Mouse (Mus musculus) erythroblast, embryonic 14.5 days (primary cell): ENCODE data around the gene Farp1. TPM values are rescaled to one million over a fixed set of nuclear protein-coding genes. Genes with fewer than 3 reads are reported as not detected.

Source experiments
- H3K27me3 ChIP-seq: 2 replicates; pipeline ENCODE4 v1.6.1; 2012; ENCODE audit warnings: inconsistent platforms; ENCODE audit not compliant: control insufficient read depth
- H3K36me3 ChIP-seq: 2 replicates; pipeline ENCODE4 v1.6.1; 2012; ENCODE audit warnings: mild to moderate bottlenecking, inconsistent platforms; ENCODE audit not compliant: control insufficient read depth
- H3K4me1 ChIP-seq: 2 replicates; pipeline ENCODE4 v1.6.1; 2012; ENCODE audit warnings: inconsistent platforms; ENCODE audit not compliant: control insufficient read depth
- H3K4me3 ChIP-seq: replicated peaks from 2 replicates; pipeline ENCODE3; 2012; ENCODE audit warnings: moderate library complexity, mild to moderate bottlenecking, inconsistent platforms
- H3K9me3 ChIP-seq: 2 replicates; pipeline ENCODE4 v1.6.1; 2012; ENCODE audit warnings: low read length, inconsistent platforms, mixed read lengths; ENCODE audit not compliant: control insufficient read depth
- GATA1 ChIP-seq: IDR thresholded peaks from 2 replicates; pipeline ENCODE4 v1.6.1; 2012; ENCODE audit warnings: low read length, inconsistent platforms, mixed read lengths
- TAL1 ChIP-seq: IDR thresholded peaks from 3 replicates; pipeline ENCODE4 v1.6.1; 2012; ENCODE audit warnings: low read length, inconsistent platforms, mixed read lengths
- polyA plus RNA-seq: library from polyadenylated mRNA; stranded (reverse); fragments of >175 nt; gene quantifications from 2 replicates; pipeline ENCODE4 v1.2.3, GENCODE M21; 2012

Gene Farp1
- polyA plus RNA-seq, 1 experiment: not detected

DNA sequence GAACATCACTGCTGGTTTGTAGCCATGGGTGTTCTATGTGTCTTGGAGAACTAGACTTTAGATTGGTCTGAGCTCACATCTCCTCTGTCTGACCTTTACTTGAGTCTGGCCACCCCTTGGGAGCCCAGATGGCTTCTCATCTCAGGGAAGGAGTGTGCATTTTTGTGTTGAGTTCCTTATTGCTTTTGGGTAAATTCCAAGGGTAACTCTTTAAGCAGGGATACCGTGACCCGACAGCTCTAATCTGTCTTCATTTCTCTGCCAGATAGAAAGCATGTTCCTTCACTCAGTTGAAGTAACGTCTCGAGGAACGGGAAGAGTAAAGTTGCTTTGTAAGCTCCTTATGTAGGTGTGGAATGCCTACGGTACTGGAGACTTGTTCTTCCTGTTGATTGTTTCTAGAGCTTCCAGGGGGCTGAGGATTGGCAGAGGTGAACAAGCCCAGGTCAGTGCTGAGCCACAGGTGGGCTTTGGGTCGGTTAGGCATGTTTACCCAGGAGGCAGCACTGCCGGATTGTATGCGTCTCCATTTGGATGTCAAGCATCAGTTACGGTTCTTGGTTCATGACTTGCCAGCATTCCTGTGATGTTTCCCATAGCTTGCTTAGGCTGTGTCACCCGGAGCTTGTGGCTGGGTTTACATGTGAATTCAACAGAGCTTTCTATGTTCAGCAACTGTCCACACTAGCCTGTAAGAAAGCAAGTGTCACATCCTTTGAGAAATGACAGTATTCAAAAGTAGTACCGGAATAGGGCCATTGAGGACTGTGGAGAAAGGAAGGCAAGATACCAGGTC, 62.8 kb downstream of the Farp1 start:
- Histone ChIP-seq H3K4me1 (no peaks in the 10 kb centered on the region; the same call in 1 of the 2 replicates), H3K36me3 (no peaks in the 10 kb centered on the region), H3K4me3 (no peak overlapping the region), H3K9me3 (no peaks in the 10 kb centered on the region), H3K27me3 (no peaks in the 10 kb centered on the region)
- TF ChIP-seq TAL1 (no peak), GATA1 (no peak)

GRCm38 (mm10) chr14:121099120-121099519, 64.1 kb downstream of the Farp1 start:
- Histone ChIP-seq H3K36me3 (no peaks in the 10 kb centered on the region), H3K9me3 (no peaks in the 10 kb centered on the region), H3K4me3 (no peak overlapping the region), H3K27me3 (no peaks in the 10 kb centered on the region), H3K4me1 (no peaks in the 10 kb centered on the region; the same call in 1 of the 2 replicates)
- TF ChIP-seq GATA1 (no peak), TAL1 (no peak)

DNA sequence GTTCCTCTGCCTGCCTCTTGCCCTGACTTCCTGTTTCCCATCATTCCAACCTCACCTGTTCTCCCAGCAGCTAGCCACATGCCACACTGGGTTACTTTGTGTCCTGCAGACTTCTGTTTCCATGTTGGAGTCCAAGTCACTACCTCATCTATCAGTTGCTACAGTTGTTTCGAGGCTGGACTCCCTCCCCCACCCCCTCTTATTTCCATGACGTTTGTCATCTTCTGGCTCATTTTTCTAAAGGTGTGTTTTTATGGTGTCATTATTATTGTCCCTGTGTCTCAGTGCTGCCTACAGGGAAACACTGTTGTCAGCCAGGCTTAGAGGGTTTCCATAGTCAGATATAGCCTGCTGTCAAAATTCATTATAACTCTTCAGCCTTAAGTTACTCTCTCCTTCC, 64.9 kb downstream of the Farp1 start:
- Histone ChIP-seq H3K4me1 (no peaks in the 10 kb centered on the region; the same call in 1 of the 2 replicates), H3K9me3 (no peaks in the 10 kb centered on the region), H3K36me3 (no peaks in the 10 kb centered on the region), H3K27me3 (no peaks in the 10 kb centered on the region), H3K4me3 (no peak overlapping the region)
- TF ChIP-seq TAL1 (no peak), GATA1 (no peak)

DNA sequence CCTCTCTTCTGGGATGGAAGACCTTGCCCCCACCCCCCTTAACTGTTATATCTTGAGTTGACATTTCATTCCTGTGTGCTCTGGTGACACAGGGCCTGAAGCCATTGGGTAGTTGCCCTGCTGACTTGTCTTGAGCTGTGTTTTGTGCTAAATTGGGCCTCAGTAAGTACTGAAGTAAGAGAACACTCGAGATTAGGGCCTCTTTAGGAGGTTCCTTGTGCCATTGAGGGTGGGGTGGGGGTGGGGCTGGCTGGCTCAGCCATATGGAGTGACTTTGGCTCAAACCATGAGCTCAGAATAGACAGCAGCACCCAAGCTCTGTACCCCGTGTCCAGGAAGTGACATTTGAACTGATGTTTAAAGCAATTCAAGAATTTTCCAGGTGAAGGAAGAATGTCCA, 65.8 kb downstream of the Farp1 start:
- TF ChIP-seq GATA1 (no peak), TAL1 (no peak)
- H3K4me3 ChIP-seq: no peak overlapping the region
- no peaks in the 10 kb centered on the region for H3K27me3 ChIP-seq
- no peaks in the 10 kb centered on the region; the same call in 1 of the 2 replicates for H3K4me1 ChIP-seq
- no peaks in the 10 kb centered on the region for H3K9me3 ChIP-seq
- no peaks in the 10 kb centered on the region for H3K36me3 ChIP-seq

DNA sequence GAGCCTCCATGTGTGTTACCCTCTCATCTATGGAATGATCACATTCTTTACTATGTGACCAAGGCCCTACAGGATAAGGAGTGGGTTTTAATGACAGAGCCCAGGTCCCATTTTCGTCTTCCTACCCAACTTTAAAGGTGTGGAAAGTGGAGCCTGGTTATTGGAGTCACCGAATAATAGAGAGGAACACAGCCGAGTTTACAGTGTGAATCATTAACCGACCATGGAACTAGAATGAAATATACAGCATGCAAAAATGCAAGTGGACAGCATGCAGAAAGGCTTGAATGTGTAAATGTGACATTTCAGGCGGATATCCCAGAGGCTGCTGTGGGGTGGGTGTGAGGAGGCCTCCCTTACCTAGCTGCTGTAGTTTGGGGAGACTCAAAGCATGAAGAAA, 66.5 kb downstream of the Farp1 start:
- H3K9me3 ChIP-seq: no peaks in the 10 kb centered on the region
- no peak overlapping the region for H3K4me3 ChIP-seq
- no peaks in the 10 kb centered on the region for H3K36me3 ChIP-seq
- TF ChIP-seq TAL1 (no peak), GATA1 (no peak)
- no peaks in the 10 kb centered on the region; the same call in 1 of the 2 replicates for H3K4me1 ChIP-seq
- no peaks in the 10 kb centered on the region for H3K27me3 ChIP-seq

- H3K4me1 ChIP-seq: no peaks in the 10 kb centered on the region; the same call in 1 of the 2 replicates
- no peak for TF ChIP-seq TAL1
- no peak for TF ChIP-seq GATA1
- no peaks in the 10 kb centered on the region for H3K27me3 ChIP-seq
Measured at GRCm38 (mm10) chr14:121102599-121102998, 67.6 kb downstream of the Farp1 start.

DNA sequence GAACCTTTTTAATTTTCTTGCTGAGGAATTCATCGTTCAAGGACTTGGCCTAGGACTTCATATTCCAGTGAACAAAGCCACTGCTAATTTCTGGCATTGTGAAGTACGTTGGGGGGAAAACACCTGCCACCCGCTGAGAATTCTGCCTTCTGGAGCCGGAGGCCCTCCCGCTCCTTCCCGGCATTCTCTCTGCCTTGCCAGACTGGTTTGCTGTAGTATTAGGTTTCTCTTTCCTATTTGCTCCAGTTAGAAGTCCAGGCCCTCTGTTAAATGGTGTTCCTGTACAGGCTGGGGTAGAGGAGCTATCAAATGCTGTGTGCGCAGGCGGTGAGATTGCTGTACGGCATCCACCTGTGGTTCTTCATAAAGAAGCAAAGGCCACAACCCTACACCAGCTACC, 68.5 kb downstream of the Farp1 start:
- no peaks in the 10 kb centered on the region for H3K36me3 ChIP-seq
- no peak overlapping the region for H3K4me3 ChIP-seq
- TF ChIP-seq GATA1: no peak
- no peak for TF ChIP-seq TAL1
- no peaks in the 10 kb centered on the region; the same call in 1 of the 2 replicates for H3K4me1 ChIP-seq
- H3K9me3 ChIP-seq: no peaks in the 10 kb centered on the region
- H3K27me3 ChIP-seq: no peaks in the 10 kb centered on the region

More at GRCm38 (mm10) chr14:121102599-121102998, 67.6 kb downstream of the Farp1 start:
- Histone ChIP-seq H3K9me3 (no peaks in the 10 kb centered on the region), H3K4me3 (no peak overlapping the region), H3K36me3 (no peaks in the 10 kb centered on the region)

GRCm38 (mm10) chr14:121104760-121105329, 69.8 kb downstream of the Farp1 start:
- Histone ChIP-seq H3K36me3 (no peaks in the 10 kb centered on the region), H3K4me1 (no peaks in the 10 kb centered on the region; the same call in 1 of the 2 replicates), H3K9me3 (no peaks in the 10 kb centered on the region), H3K27me3 (no peaks in the 10 kb centered on the region), H3K4me3 (no peak overlapping the region)
- TF ChIP-seq GATA1 (no peak), TAL1 (no peak)

- Histone ChIP-seq H3K27me3 (no peaks in the 10 kb centered on the region), H3K4me3 (no peak overlapping the region), H3K36me3 (no peaks in the 10 kb centered on the region), H3K9me3 (no peaks in the 10 kb centered on the region), H3K4me1 (peaks cover 11% of the 10 kb centered on the region)
- no peak for TF ChIP-seq GATA1
- TF ChIP-seq TAL1: no peak
Measured at GRCm38 (mm10) chr14:121106906-121107305, 71.9 kb downstream of the Farp1 start.
